Mouse (Mus musculus) cortical plate, adult 2 months (tissue): Measurements from ENCODE around the gene Aldh1a1.

Source experiments
- CTCF ChIP-seq: fragments of 200-500 bp; IDR thresholded peaks from 2 replicates; pipeline ENCODE4 v1.5.1; 2011; ENCODE audit warnings: mild to moderate bottlenecking, control low read depth, low read length; ENCODE audit not compliant: insufficient read depth; ENCODE audit errors: extremely low read depth
- POLR2A ChIP-seq: fragments of 200-500 bp; IDR thresholded peaks from 2 replicates; pipeline ENCODE4 v1.6.1; 2011; ENCODE audit warnings: mild to moderate bottlenecking, low read length, control low read depth; ENCODE audit not compliant: insufficient read depth; ENCODE audit errors: extremely low read depth

GRCm38 (mm10) chr19:20559952-20560351 is 67.4 kb downstream of the Aldh1a1 start:
- no peak for TF ChIP-seq POLR2A
- no peak for TF ChIP-seq CTCF
